Mouse (Mus musculus): ENCODE results near the gene Mex3d.

DNA sequence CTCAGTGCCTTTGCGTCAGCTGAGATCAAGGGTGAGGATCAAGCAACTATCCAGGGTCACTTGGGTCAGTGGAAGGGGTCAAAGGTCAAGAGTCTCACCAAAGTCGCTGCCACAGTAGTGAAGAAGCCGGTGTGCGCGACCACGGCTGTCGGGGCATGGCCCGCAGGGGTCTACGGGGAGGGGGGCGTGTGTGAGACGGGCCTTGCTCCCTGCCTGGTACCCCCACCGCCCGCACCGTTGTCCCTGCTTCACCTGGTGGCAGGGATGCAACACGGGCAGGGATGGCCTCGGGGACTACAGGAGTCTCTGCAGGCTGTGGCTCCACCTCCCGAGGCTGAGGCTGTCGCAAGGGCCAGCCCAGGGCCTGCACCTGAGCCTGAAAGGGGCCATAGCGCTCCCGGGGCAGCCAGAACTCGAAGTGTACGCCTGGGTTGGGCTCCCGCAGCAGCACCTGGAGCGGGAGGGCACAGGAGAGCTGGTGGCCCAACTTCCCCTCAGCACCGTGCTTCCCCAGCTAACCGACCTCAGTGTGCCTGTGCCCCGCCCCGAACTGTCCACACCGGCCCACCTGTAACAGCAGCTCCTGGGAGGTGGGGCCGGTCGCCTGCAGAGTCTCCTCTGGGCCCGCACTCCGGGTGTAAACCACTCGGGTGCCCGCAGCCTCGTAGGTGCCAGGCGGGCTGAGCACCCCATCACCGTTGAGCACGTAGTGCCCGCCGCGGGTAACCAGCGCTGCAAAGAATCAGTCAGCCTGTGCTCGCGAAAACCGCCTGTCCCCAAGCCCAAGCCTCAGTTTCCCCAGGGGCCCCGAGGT is 45.8 kb downstream of the Mex3d start:
- TF ChIP-seq E2F4 (IDR thresholded peaks at IDR 0.05; ENCODE audit: borderline replicate concordance, low read depth, low read length) (no peak), CTCF (IDR thresholded peaks at IDR 0.05 in 2 of 3, conservative IDR thresholded peaks at IDR 0.05 in 1 of 3; ENCODE audit: control insufficient read depth in 1 of 3, insufficient read depth in 1 of 3, low read depth in 2 of 3, low read length in 3 of 3, poor library complexity in 1 of 3, severe bottlenecking in 1 of 3) (no peak), KAT2A (conservative IDR thresholded peaks at IDR 0.05; ENCODE audit: low read depth, low read length) (no peak), POLR2A (IDR thresholded peaks at IDR 0.05; ENCODE audit: control insufficient read depth in 1 of 2, insufficient read depth in 1 of 2, low read depth in 1 of 2, low read length in 2 of 2, poor library complexity in 1 of 2) (no peak), MYB (IDR thresholded peaks at IDR 0.05; ENCODE audit: low read depth, low read length) (no peak), MAFK (IDR thresholded peaks at IDR 0.05; ENCODE audit: borderline replicate concordance, low read depth, low read length) (no peak), EP300 (IDR thresholded peaks at IDR 0.05; ENCODE audit: low read depth in 1 of 2, low read length in 2 of 2) (no peak)
